Mouse (Mus musculus) layer of hippocampus, adult 9-11 months (tissue): ENCODE measurements around the gene Cep250.
"Not testable (repeated sequence)": the region's sequence is repeated elsewhere in the genome, so short reads cannot be mapped to it uniquely, and the experiment has no call there.

Source experiments
- DNase-seq: peaks from one replicate; pipeline ENCODE4 v3.0.0; 2022

Gene Cep250

DNA sequence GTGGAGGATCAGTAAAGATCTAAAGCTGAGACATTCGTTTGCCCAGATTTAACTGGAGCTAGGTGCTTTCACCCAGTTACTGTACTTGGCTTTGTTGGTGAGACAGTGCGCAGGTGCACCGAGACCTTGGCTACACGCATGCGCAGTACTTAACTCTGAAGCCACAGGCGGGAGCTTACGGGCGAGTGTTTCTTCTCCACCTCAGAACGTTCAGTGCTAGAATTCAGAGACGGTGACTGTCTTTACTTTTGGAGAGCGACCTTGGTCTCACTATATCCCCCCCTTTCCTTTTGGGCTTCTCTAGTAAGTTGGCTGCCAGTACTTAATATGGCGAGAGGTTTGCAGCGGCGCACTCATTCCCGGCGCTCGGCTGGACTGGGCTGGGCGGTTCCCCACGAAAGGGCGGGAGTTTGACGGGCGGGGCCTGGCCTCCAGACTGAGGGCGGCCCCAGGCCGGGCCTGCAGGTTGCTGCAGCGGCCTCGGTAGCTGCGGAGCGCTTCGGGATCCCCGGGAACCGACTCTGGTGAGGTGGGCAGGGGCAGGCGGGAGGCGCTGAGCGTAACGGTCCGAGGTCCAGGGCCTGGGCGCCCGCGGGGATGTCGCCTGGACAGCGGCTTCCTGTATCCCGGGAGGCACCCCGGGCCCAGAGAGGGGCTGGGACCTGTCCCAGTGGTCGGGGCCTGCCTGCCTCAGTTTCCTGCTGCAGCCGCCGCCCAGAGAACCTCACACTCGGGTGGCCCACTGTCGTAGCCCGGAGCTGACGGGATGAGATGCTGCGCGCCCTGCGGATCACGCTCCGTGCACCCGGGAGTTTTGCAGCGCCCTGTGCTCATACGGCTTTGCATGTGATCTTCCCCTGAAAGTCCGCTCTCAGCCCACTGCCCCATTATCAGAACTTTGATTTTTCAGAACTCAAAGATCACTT is at the start of gene Cep250:
Gene Cep250 (plus strand): TSS at position 325 of the 926 bp plus-strand sequence.
- DNase-seq = peak; percentile 90

DNA sequence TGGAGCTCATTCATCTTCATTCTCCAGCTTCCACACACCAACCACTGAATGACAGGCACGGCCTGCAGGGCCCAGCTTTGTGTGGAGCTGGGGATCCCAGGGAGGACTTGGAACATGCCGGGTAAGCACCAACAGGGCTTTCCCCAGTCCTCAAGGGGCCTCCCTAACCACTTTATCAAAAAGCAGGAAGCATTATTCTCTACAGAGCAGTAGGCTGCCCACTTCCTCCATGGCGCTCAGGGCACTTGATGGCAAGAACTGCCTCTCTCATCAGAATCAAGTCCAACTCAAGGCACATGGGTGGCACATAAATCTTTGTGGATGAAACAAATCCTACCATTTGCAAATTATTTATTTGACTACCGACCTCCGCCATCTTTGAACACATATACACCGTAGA is 41.6 kb upstream of the Cep250 start:
- DNase-seq = no peak

DNA sequence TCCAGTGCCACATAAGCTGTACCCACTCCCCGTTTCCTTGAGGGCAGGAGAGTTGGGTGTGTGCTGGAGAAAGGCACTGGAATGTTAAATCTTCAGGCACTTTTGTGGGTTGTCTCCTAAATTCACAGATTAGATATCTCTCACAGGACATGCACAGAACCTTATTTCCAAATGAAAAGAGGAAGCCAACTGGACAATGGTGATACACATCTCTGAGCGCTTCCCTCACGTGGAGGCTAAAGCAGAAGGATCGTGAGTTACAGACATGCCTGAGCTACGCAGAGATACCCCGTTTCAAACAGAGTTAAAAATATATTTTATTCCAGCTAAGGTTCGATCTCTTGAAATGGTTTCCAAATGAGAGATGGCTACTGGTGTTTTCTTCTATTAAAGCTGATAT is 33.1 kb upstream of the Cep250 start:
- no peak for DNase-seq

DNA sequence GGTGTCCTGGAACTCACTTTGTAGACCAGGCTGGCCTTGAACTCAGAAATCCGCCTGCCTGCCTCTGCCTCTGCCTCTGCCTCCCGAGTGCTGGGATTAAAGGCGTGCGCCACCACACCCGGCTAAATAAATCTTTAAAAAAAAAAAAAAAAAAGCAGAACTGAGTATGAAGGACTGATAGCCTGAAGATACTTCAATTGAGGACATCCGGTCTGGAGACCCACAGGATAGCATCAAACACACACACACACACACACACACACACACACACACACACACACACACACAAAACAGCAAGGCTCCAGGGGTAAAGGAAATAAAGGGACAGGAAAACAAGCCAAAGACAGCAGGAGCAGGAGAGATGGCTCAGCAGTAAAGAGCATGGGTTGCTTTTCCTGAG is 31.0 kb upstream of the Cep250 start:
- DNase-seq = not testable (repeated sequence)

DNA sequence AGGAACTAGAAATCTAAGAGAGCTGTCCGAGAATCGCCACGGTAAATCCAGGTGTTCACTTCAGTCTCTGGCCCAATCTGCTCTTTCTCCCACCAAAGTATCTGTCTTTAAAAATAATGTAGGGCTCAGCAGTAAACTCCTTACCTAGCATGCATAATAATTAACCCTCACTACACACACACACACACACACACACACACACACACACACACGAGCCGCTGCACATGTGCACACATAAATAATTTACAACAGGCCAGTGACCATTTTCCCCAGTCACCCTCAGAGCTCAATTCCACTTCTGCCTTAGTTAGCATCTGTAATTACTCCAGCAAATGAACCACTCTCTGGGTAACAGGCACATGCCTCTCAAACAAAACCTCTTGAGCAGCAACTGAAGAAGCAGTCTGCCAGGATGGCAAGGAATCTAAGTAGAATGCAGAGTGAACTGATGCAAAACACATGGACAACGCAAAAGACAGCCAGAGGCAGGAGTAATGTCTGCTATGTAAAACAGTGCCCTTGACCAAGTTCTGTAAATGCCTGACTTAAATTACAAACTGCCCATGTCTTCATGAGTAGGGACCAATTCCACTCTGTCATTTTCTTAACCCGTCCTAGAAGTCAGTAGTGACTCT is 27.4 kb upstream of the Cep250 start:
- no peak for DNase-seq

DNA sequence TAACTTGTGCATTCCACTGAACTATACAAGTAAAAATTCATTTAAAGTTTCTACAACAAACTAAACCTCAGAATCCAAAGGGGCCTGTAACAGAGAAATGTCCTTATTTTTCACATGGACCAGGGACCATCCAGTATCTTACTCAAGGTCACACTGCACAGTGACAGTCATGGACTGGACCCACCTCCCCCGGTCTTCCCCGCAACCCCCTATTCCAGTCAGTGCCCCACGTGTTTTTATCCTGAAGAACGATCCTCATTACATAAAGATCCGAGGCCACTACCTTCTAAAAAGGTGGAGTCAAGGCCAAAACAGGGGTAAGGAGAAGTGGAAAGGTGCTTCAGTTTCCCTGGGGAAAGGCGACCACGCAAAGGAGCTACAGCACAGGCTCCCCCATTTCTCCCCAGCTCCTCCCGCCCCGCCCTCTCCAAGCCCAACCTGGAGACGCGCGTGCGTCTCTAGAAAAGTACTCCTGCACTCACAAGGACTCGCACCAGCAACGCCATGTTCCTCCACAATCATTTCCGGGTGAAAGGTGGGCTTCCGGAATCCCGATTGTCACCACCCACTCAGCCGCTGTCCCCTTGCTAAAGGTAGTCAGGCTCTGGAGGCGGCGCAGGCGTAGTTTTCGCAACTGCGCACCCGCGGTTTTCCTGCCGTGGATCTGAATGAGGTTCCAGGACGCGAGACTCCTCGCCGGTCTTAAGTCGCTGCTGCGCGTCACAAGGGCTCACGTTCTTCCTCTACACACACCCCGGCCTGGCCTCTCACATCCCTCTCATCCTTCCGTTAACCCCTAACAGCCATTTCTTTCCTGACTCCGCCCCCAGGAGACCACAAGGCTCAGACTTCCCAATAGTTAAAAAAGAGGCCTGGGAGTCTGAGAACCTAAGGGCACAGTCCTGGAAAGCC is 26.5 kb upstream of the Cep250 start, which contains the start of gene Uqcc1:
Gene Uqcc1 (minus strand): TSS at position 780 of the 912 bp plus-strand sequence.
- peak; percentile 96 for DNase-seq

DNA sequence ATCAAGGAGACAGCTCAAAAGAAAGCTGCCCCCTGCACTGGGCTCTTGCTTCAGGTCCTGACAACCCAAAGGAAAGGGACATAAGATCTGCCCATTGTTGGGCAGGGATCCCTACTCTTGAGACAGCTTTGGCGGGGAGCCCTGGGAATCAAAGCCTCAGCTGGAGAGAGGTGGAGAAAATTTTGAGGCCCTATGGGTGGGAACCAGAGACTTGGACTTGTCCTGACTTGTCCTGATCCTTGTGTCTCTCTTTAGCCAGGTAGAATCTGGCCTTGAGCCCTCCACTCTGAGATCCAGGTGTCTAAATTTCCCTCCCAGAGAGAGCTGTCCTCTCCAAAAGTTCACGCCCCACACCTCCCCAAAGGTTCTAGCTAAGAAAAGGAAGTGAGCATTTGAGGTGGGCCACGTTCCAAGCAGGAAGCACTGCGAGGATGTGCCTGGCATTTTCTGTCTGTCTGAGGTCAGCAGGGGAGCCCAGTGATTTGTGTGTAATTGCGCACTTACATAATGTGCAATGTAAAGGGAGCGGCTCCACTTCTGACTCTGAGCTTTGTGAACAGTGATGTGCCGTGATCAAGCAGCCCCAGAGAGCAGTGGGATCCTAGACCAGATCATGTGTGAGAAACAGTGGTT is 16.2 kb upstream of the Cep250 start:
- no peak for DNase-seq

DNA sequence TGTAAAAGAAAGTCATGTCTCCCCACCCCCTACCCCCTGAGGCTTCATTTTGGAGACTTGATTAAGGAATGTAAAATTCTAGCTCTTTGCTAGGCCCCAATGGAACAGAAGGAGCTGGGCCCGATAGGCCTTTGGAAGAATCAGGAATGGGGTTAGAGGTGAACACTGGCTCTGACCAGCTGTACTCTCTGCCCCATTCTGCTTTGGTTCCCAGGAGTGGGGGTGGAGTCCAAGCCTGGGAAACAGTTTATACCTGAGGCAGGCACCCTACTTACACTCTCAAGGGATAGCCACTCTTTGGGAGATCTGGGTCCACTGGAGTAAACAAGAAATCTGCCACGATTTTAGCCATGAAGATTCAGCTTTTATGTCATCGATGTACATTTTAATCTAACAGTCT is 15.6 kb upstream of the Cep250 start, which contains the start of gene Gm15557:
Gene Gm15557 (plus strand): TSS at position 48 of the 400 bp plus-strand sequence.
- no peak for DNase-seq

DNA sequence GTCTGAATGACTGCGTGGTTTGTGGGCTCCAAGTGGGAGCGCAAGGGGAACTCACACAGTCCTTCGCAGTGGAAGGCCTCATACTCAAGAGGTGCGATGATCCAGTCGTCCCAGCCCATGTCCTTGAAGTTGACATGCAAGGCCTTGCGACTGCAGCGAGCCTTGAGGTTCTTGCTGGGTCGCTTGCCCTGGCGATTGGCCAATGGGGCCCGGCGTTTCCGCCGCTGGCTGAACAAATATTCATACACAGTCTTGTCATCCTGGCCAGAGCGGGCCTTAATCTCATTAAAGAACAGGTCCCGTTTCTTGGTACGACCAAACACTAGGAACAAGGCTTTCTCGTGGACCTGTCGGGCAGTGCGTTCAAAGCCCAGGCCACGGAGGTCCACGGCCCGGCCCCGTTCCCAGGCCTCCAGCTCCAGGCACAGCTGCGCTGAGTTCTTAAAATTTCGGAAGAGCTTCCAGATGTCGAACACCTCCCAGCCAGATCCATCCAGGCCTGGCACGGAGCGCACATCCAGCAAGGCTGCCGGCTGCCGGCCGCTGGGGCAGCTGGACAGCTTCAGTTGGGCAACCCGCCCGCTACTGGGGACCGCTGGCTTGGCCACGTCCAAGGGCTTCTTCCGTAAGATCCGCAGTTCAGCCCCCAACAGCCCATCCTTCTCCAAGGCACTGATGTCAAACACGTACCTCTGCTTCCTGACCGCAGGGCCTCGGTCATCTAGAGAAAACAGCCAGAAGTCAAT is 14.4 kb upstream of the Cep250 start:
- DNase-seq = no peak

DNA sequence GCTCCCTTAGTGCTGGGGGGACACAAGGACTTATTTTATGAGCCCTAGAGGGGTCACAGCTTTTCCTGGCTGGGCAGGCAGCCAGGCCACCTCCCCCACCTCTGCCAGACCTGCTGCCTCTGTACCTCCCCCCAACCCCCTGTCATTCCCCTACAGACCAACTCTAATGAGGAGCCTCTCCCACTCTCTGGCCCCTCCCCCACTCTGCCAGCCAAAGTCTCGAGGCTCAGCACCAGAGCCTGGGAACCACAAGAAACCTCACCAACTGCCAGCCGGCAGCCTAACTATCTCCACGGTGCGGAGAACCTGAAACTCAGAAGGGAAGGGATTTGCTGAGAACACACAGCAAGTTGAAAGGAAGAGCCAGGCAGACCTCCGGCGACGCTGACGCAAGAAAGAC is 12.8 kb upstream of the Cep250 start:
- no peak for DNase-seq

DNA sequence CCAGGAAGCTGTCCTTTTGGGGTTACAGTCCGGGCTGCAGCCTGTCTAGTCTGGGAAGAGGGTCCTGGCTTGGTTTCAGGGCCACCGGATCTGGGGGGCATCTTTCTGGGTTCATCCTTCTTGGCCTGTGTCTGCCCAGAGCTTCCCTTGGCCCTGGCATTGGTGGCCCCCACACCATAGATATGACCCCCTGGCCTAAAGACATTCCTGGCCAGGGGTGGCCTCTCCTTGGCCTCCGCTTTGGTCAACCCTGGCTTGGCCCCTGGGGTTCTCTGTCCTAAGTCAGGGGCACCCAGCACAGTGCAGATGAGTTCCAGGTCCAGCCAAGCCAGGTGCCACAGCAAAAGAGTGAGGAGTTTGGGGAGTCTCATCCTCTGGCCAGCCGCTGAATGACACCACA is 11.6 kb upstream of the Cep250 start:
- no peak for DNase-seq

DNA sequence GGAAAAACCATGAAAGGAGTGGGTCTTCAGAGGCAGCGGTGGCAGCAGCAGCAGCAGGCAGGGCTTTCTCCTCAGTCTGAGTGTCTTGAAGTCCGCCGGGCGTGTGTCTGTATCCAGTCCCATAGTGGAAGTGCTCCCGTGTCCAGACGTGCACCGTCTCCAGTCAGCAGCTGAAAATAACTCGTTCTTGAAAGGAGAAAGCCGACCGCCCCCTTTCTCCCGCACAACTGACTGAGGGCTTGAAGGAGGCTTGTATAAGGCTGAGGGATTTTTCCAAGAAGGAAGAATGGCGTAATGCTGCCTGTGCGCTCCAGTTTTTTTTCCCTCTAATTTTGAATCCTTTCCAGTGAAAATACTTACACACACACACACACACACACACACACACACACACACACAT is 11.1 kb upstream of the Cep250 start, which contains the start of gene Gdf5:
Gene Gdf5 (minus strand): TSS at position 244 of the 400 bp plus-strand sequence.
- DNase-seq = no peak

DNA sequence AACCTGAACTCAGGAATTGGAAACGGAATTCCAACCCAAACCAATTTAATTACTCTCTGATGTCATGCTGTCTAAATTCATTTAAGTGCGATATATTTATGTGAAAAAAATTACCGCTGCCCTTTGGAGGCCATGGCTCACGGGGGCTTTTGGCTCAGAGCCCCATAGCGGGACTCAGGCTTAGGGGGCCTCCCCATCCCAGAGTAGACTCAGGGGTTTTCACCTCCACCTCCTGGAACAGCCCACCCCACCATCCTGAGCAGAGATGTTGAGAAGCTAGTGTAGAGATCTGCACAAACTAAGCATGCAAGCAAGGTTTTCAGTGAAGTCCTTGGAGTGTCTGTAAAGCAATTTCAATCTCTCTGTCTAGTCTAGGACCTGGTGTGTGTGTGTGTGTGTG is 10.7 kb upstream of the Cep250 start:
- no peak for DNase-seq

DNA sequence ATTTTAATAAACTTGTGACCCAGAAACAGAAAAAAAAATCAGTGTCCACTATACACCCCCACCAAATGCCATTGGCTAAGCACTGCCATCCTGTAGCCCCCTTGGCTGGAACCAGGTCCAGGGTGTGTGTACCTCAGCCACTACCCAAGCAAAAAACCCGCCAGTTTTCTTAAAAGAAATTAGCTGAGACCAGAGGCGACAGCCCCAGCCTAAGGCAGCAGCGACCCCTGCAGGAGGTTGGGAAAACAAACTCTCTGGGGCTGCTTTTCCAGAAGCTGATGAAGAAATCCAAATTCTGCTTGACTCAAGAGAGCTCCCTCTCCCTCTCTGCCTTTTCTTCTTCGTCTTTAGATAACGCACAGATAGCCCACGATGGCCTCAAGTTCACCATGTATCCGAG is 10.2 kb upstream of the Cep250 start:
- DNase-seq = no peak

DNA sequence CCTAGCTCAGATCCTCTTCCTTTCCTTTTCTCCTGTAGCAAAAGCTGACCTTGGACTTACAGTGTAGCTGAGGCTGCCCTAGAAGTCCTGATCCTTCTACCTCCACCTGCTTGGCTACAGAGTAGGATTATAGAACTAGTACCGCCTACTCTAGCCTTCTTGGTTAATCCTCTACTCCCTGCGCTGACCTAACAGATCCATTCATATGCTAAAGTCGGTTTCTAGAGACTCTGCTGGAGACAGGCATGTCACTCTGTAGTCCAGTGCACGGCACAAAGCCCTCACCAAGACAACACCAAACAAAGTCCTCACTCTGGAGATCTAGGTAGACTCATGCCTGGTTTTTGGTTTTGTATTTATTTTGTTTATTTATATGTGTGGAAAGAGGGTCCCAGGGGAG is 9.8 kb upstream of the Cep250 start:
- no peak for DNase-seq

DNA sequence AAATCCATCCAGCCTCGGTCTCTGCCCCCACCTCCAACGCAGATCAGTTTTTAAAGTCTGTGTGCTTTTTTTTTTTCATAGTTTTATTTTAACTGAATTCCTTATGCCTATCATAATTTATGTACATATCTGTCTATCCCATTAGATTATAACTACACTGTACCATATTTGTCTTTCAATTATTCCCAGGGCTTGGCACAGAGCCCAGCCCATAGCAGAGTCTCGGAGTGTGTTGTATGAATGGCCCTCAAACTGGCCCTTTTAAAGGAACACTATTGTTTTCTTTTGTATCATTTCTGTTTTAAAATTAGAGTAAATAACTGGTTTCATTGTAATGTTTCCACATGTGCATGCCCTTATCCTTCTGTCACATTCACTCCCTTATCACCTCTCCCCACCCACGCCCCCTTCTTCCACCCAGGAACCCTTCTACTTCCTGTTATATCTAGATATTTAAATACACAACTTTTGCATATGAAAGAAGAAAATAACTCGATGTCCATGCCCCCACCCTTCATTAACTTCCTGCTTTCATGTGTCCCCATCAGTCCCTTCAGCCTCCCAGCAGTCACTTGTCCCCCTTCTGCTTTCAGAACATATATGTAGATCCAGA is 8.8 kb upstream of the Cep250 start:
- no peak for DNase-seq

DNA sequence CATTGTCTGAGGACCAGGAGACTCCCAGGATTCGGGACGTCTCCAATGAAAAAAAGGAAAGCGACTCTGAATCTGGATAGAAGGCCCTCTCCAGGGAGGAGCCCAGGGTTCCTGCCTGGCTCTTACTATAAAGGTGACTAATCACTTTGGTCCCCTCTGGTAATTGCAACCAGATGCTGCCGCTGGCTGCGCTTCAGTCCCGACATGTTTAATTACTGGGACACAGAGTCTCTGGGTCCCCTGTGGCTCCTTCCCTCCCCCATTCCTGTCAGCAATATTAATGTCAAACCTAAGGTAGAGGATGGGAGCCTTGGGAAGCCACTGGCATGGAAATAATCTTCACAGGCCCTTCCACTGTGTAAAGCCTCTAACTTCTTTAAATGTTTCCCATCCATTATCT is 6.9 kb upstream of the Cep250 start:
- DNase-seq = no peak

DNA sequence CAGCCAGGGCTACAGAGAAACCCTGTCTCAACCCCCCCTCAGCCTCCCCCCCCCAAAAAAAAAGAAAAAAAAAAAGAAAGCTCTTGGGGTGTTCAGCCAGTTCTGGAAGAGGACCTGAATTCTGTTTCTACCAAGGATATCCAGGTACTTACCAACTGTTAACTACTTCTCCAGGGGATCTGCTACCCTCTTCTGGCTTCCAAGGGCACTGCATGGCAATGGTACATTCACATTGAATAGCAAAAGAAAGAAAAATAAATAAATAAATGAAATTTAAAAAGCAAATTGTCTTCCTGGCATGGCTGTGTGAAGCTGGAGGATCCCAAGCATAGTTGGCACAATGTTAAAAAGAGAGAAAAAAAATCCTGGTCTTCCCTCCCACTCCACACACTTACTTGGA is 4.3 kb upstream of the Cep250 start:
- DNase-seq = peak; percentile 74

DNA sequence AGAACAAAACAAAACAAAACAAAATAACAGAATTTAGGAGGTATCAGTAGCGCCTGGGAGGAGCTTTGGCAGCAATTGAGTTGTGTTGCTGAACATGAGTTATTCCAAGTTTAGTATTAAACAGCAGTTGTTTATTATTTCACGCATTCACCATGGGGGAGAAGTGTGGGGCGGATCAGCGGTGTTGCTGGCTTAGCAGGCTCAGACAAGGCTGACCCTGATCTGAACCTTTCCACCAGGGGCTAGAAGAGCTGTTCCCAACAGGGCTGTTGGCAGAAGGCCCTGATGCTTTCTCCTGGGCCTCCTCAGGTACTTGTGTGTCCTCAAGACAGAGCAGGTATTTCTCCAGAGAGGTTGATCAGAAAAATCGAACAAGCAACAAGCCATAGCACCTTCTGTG is 3.7 kb downstream of the Cep250 start:
- no peak for DNase-seq

DNA sequence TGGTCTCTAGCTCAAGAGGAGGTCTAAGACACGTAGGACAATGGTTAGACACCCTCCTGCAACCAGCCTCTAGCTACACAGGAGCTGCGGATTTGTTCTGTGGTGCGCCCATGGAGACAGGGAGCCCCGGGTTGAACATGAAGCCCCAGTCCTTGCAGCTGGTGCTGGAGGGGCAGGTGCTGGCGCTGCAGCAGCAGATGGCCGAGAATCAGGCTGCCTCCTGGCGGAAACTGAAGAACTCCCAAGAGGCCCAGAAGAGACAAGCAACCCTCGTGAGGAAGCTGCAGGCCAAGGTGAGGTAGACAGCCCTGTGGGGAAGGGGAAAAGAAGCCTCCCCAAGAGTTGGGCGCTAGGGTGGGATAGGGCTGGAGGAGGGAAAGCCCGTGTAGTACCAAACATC is 5.6 kb downstream of the Cep250 start:
- DNase-seq = no peak

DNA sequence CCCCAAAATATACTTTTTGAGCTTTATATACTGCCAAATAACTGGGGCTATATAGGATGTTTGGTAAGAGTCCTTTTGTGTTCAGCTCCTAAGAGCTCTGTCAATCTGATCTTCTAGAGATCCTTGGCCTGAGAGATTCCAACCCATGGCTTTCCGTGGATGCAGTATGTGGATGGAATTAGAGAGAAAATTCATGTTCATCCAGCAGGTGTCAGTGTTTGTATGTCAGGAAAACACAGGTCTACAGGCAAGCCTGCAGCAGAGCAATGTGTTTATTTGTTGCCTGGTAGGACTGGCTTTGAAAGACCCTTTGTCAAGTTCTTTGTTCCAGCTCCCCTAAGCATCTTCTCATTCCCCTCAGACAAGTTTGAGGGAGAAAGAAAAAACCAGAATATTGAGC is 6.7 kb downstream of the Cep250 start:
- no peak for DNase-seq
